Mouse (Mus musculus): ENCODE results near the gene Phc2. TPM values are rescaled to one million over a fixed set of nuclear protein-coding genes. Genes with fewer than 3 reads are reported as not detected.

Phc2 gene
- total RNA-seq, 1 experiment from 2014 or later = 79.0 TPM

DNA sequence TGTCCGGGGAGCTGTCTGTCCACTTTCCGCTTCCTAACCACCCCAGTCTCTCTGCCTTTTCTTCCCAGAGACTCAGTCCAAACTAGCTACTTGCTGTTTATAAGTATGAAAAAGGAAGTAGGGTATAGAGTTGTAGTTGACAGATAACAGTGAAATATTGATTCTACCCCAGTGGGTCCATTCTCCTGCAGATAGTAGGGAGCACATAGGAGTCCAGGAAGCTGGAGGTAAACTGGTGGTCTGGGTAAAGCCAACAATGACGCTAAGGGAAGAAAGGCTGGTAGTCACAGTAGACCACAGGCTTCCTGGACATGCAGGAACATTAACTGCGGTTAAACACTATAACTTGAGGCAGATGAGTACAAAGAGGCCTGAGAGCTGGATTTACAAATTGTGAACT lies 36.7 kb downstream of the Phc2 start:
- no peak for DNase-seq

DNA sequence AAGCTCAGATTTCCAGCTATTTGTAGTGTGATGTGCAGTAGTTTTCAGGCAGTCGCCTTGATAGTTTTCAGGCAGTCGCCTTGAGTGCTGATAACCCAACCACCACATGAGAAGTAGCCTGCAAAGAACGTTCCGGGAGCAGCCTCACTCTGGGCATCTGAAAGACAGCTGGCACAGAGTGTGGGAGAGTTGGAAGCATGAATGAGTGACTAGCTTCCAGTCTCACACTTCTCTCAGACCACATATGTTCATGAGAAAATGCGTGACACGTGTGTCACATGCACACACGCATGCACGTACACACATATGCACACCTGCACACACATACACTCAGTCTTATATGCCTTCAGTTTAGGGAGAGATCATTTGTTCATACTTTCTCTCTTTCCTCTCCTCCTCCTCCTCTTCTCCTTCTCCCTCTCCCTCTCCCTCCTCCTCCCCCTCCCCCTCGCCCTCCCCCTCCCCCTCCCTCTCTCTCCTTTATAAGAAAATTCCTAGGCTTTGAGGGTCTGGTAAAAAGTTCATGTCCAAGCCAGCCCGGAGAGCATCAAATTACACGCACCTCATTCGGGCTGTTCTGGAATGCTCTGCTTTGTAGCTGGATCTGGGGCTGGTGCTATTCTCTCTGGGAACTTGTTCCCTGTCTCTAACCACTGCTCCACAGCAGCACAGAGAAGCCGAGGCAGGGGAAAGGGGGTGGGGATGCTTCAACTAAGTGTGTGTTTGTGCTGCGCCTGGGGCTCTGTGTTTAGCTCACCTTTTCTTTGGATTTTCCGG lies 37.8 kb downstream of the Phc2 start:
- DNase-seq = no peak

DNA sequence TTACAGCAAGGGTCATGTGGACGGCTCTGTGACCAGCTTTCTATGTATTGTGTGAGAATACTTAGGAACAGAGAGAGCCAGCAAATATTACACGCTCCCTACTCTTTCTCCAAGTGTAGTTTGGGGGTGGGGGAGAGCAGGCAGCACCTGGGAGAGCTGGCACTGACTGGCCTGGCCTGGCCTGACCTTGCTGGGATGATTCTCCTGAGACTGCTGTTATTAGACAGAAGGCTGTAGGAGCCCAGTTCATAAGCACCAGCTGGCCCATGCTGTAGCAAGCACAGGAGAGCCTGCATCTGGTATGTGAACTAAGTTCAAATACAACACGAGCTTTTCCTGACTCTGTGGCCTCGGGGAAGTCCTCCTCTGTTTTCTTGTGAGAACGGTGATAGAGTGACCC lies 38.7 kb downstream of the Phc2 start:
- DNase-seq = no peak

DNA sequence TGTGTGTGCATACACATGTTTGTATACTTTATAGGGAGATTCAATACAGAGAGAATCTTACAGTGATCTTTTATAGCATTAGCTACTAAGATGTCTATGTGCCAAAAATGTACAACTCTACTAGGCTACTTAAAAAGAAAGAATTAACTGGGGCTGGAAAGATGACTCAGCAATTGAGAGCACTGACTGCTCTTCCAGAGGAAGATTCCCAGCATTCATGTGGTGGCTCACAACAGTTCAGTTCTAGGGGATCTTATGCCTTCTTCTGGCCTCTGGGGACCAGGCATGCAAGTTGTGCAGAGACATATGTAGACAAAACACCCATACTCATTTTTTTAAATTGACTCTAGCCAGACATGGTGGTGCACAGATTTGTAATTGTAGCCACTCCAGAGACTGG lies 39.8 kb downstream of the Phc2 start:
- no peak for DNase-seq

DNA sequence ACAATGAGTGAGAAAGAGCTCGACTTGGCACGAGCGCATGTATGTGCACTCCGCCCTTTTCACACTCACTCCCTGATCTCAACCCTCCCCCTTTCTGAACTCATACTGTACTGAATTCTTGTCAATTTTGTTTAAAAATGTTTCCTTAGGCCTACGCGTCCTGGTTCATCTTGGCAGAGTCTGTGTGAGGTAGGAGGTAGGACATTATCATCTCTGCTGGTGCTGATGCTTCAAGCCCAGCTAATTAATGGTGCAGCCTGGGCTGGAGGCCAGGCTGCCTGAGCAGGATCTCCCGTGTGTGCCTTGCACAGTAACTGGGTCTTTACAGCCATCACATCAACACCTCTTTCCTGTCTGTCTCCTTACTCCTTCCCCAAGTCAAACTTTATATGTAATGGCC lies 40.6 kb downstream of the Phc2 start:
- no peak for DNase-seq

DNA sequence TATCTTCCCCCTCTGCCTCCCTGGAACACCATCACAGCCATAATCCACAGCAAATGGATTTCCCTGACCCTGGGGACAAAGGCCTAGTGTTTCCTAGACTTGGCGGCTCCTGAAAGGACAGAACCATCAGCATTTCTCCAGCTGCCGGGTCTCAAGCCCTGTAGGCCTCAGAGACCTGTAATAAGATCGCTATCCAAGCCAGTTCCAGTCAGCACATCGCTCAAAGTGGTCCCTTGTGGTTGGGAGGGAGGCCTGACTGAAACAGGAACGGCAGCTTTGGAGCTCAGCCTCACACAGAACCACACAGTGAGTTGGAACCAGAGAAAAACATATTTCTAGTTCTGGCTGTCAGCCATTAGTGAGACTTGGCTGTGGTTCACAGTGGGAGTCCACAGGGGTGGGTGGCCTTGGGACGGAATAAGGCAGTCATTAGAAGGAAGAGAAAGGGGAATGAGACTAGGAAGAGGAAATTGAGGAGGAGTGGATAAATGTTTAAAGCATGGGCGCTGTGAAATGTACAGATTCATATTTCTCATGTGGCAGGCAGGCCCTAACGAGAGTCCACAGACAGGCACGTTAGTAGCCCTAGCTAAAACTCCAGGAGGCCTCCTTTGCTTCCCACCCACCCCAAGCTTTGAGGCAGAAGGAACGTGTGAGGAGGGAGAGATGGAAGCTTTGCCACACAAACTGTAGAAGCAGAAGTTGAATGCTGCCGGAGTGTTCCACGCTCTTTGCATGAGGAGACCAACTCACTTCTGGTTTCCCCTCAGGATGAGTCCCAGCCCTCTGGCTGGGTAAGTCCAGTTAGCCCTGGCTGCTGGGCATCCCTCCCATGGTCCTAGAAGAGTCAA lies 43.7 kb downstream of the Phc2 start:
- peak; percentile 72 for DNase-seq

DNA sequence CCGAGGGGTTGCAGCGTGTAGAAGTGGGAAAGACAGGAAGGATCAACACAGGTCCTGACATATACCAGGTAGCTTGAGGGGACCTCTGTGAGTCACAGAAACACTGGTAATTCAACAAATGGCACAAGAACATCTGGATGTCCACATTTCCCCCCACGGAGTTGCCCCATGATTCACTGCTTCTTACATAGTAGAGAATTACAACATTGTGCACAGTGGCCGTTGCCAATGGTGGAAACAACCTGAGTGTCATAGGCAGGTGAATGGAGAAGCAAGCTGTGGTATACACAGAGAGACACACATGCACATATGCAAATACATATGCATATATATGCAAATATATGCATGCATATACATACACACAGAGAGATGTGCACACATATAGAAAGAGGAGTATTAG lies 45.4 kb downstream of the Phc2 start:
- DNase-seq = no peak

DNA sequence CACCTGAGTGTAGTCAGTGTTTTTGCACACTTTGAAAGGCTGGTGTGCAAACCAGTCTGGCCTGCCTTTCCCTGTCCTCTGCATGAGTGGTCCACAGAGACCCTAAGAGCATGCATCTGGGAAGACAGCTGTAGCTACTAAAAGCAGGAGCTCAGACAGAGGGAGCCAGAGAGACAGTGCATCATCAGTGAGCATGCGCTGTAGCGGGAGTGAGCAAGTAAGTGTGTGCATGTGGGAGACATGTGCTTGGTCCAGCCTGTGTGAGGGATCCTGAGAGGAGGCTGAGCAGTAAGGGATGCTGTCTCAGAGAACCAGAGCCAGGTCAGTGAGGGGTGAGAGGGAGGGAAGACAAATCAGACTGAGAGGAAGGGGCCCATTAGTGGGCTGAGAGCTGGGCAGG lies 46.0 kb downstream of the Phc2 start:
- DNase-seq = no peak

DNA sequence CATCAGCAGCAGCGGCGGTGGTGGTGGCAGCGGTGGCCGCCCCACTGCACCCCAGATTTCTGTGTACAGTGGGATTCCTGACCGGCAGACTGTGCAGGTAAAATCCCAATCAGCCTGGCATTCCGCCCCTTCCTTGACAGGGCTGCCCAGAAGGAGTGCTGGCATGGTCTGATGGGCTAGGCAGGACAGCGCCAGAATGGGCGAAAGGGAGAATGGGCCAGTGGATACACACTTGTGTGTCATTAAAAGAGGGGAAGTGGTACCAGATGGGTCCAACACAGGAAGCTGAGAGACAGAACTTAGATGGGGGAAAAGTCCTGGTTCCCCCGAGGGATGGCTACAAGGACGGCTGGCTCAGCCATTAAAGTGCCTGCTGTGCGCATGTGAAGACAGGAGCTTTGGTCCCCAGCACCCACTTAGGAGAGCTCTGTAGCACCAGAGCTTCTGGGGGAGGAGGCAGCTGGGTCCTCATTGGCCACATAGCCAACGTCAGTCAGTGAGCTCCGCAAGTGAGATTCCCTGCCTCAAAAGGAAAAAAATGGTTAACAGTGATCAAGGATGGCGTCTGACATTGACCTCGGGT lies 50.7 kb downstream of the Phc2 start:
- DNase-seq = no peak

DNA sequence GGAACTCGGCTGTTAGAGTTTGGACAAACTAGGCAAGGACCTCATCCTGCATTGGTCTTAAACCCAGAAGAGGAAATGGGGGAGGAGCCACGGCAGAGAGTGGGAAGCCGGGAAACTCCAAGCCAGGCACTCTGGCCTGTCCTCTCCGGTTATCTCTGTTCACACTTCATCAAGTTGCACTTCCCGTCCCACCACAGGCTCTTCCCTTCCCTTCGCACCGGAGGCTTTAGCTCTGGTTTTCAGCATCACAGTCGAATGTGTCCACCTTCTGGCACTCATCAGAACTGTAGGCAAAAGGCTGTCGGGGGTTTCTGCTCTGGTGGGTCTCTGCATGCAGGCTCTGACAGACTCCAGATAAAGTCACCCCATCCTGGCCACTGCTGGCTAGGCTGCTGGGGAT lies 52.1 kb downstream of the Phc2 start:
- peak; percentile 39 for DNase-seq

DNA sequence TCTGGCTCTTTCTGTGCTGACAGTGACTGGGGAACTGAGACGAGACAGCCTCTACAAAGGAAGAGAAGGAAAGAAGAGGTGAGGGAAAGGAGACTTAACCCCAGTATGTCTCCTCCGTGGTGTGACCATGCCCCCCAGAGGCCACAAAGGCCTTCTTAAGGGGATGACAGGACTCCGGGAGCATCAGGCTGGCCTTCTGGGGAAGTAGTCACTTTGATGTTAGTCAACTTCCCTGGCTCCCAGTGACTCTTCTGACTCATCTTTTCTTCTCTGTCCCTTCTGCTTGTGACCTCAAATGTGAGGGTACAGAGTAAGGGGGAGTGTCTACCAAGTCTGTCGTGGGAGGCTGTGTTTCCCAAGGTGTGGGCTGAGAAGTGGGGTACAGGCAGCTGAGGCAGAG lies 52.9 kb downstream of the Phc2 start:
- peak; percentile 64 for DNase-seq

DNA sequence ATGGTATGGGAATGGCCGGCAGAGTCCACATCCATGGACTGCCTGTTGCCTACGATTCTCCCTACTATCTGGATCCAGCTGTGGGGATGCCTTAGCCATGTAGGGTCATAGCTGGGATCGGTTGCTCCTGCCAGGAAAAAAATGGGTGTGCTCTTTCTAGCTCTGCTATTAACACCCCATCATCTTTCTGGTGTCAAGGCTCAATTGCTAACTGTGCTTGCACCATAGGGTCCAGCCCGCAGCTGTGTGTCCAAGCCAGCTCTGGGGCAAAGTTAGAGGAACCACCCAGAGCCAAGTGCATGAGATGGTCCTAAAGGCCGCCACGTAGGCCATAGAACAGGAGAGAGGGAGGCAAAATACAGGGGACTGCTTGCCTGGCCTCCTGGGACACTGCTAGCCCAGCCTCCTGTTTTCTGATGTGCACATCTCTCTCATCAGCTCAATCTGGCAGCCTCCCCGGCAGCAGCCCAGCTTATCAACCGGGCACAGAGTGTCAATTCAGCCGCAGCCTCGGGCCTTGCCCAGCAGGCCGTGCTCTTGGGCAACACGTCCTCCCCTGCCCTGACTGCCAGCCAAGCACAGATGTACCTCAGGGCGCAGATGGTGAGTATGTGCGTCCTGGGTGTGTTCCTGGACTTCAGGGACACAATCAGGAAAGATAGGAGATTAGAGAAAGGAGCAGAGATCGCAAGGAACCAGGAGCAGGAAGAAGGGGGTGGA lies 54.7 kb downstream of the Phc2 start:
- no peak for DNase-seq

DNA sequence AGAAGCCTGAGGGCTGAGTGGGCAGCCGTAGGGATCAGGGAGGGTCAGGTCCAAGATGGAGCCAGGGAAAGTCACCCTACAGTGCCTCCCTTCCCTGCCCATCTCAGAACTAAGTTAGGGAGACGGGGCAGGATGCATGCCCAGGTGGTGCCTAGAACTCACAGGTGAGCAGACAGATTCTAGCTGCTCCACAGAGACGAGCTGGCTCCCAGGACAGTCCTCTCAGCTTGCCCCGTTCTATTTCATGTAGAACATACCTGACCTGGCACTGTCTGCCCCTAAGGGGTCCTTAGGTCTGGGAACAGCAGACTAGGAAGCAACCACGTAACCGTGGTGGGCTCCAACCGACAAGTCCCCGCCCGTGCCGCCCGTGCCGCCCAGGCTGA lies 55.3 kb downstream of the Phc2 start:
- no peak for DNase-seq

DNA sequence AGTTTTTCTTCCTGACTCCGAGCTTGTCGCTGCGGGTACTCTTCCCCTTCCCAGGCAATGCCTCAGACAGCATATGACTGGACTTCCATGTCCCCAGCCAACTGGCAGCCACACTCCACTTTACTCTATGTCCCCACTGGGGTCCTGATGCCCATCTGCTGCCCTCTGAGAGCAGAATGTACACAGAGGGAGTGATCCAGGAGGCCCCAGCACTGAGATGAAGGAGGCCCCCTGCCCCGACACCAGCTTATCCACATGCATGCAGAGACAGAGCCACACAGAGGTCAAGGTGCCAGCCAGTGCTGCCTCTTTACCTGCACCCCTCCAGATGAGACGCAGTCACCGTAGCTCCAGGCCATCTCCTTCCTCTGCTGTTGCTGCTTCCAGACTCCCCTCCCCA lies 55.8 kb downstream of the Phc2 start:
- no peak for DNase-seq

DNA sequence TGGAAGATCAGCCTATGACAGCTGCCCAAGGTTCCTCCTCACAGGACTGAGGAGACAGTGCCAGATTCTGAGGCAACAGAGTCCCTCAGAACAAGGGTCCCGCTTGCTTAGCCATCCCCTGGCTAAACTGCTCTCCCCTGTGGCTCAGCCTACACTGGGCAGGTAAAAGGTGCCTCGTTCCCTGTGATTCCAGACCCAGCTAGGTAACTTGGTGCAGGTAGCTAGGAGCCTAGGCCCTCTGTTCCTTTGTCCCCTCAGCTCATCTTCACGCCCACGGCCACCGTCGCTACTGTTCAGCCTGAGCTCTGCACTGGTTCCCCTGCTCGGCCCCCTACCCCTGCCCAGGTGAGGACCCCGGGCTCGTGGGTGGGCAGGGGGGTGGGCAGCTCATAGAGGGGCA lies 56.3 kb downstream of the Phc2 start:
- no peak for DNase-seq

DNA sequence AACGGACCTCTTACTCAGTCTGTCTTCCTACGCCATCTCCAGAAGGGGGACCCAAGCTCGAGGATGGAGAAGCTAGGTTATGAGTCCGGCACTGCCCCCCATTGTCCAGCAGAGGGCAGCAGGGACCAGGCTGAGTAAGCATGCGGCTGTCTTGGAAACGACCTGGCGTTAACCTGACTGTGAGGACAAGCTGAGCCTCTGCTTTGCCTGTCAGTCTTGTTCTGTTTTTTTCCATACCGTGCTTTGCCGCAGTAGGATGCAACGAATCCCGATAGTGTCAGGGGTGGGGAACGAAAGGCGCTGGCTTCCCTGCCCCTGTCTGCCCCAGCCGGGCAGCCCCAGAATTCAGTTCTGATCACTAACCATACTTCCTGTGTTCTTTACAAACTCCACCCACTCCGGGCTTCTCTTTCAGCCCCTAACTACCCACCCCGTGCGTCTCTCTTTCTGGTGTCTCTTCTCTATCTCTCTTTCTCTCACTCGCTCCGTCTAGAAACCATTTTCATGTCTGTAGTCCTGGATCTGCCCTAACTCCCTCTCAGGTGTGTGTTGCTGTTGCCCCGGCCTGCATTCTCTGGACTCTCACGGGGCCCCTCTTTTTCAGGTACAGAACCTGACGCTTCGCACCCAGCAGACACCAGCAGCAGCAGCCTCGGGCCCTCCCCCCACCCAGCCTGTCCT lies 57.1 kb downstream of the Phc2 start:
- peak; percentile 95 for DNase-seq

DNA sequence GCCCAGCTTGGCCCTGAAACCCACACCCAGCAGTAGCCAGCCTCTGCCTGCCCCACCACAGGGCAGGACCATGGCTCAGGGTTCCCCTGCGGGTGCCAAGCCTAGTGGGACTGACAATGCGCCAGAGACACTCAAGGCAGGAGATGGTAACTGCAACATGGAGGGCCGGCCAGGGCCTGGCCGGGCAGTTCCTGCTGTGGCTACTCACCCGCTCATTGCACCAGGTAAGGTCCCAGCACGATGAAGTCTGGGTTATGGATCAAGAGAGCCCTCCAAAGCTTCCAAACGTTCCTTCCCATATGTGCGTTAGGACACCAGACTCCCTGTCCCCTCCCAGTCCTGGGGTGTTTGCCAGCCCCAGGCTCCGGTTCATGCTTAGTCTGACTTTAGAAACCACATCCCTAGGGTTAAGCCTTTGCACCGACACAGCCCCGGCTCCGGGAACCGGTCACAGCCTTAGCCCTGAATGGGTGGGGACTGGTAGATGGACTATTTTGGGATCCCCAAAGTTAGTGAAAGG lies 57.7 kb downstream of the Phc2 start:
- no peak for DNase-seq

DNA sequence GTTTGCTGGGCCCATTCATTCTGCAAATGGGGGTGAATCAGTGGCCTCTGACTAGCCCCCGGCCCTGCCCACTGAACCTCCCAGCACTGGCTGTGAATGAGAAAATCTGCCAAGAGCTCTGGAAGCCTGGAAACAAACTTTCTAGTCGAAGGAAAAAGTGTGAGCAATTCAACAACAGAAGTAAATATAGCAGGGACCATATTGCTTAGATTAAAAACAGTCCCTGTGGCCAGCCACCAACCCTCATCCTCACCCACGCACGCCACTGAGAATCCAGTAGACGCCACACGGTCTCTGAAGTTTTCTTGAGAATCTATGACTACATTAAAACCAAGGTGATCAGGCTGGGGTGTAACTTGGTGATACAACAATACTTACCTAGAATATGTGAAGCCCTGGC lies 58.4 kb downstream of the Phc2 start:
- no peak for DNase-seq

DNA sequence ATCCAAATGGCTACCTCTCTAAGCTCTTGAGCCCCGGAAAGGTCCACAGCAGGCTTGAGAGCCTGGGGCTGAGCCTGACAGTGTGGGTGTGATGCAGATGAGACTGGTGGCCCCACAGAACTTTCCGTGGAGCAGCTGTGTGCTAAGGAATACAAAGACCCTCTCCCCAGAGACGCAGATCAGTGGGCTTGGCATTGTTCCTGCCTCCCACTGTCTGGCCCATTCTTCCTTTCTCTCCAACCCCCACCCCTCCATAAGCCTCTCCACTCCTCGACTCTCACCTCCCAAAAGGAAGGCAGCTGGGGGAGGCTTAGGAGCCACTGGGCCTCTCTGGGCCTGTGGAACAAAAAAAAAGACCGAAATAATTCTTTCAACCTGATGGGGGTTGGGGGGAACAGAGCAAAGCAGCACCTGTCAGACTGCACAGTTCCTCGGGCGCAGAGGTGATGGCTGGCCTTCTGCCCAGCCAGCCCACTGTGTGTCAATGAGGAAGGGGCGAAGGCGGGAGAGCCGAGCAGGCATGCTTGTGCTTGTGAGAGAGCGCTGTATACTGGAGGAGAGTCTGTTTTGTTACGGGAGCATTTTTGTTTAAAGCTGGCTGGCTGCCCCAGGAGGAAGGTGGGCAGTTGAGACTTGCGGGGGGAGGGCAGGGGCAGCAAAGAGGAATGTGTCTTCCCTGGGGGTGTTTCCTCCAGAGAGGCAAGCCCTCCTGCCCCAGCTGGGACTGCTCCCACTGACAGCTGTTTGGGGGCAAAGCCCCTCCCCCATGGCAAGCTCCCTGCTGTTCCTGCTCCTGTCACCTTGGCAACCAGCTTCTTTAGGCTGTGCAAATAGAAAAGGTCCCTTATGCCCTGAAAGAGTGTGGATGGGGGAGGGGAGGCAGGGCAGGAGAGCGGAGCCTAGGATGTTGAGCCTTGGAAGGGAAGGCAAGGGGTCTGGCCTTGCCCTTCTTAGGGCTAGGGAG lies 61.0 kb downstream of the Phc2 start:
- no peak for DNase-seq

DNA sequence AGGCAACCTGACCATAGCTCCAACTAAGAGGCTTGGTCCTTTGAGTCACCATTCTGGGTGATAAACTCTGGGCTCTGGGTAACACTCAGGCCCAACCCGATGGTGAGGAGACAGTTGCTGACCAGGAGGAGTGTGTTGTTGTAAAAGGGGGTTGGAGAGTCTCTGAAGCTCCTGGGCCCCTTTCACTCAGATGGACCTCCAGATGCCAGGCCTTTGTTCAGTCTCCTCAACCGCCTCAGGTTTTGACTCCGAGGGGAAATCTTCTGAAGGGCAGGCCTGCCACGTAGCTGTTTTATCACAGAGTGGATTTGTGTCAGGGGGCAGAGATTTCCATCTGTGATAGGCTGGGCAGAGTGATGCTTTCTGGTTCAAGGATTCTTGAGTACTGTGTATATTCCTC lies 61.8 kb downstream of the Phc2 start:
- no peak for DNase-seq

DNA sequence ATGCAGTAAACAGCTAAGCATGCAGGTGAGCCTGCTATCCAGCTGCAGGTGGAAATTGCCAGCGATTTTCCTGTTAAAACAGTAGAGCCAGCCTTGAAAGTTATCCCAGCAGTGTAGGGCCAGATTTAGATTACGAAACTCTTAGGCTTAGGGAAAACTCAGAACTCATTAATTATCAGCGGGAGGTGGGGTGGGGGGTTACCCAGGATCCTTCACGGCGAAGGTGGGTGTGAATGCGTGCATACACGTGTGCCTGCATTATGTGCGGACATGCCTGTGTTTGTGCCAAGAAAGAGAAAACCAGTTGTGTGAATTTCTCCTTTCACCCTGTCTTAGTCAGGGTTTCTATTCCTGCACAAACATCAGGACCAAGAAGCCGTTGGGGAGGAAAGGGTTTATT lies 62.2 kb downstream of the Phc2 start:
- no peak for DNase-seq

All from adrenal gland, postnatal 14 days (tissue).